Mouse (Mus musculus) embryonic facial prominence, embryonic 13.5 days (tissue): ENCODE results near the gene Srgap2. TPM values are rescaled to one million over a fixed set of nuclear protein-coding genes. Genes with fewer than 3 reads are reported as not detected.

Experiments used
- ATAC-seq: fragments of 200-750 bp; cut with Nextera tagmentation; 2 replicates; pipeline ENCODE4 v1.8.0; 2017; ENCODE audit warnings: low read depth; ENCODE audit not compliant: insufficient number of reproducible peaks, insufficient read depth, low FRiP score, low TSS enrichment
- H3K27ac ChIP-seq: fragments of 300-500 bp; sonication (generic); 2 replicates; pipeline ENCODE4 v1.5.1; 2015; ENCODE audit warnings: moderate library complexity, mild to moderate bottlenecking, inconsistent platforms
- H3K27me3 ChIP-seq: fragments of 300-500 bp; sonication (generic); 2 replicates; pipeline ENCODE4 v1.6.1; 2015; ENCODE audit warnings: mild to moderate bottlenecking, inconsistent platforms
- H3K36me3 ChIP-seq: fragments of 300-500 bp; sonication (generic); 2 replicates; pipeline ENCODE4 v1.6.1; 2015; ENCODE audit warnings: mild to moderate bottlenecking, inconsistent platforms
- H3K4me1 ChIP-seq: fragments of 300-500 bp; sonication (generic); 2 replicates; pipeline ENCODE4 v1.6.1; 2015; ENCODE audit warnings: inconsistent platforms
- H3K4me2 ChIP-seq: fragments of 300-500 bp; sonication (generic); 2 replicates; pipeline ENCODE4 v1.6.1; 2015; ENCODE audit warnings: moderate library complexity, mild to moderate bottlenecking, inconsistent platforms
- H3K4me3 ChIP-seq: fragments of 300-500 bp; sonication (generic); 2 replicates; pipeline ENCODE4 v1.5.1; 2015; ENCODE audit warnings: mild to moderate bottlenecking, inconsistent platforms
- H3K9ac ChIP-seq: fragments of 300-500 bp; sonication (generic); 2 replicates; pipeline ENCODE4 v1.6.1; 2015; ENCODE audit warnings: mild to moderate bottlenecking, inconsistent platforms
- H3K9me3 ChIP-seq: fragments of 300-500 bp; sonication (generic); 2 replicates; pipeline ENCODE4 v1.6.1; 2016; ENCODE audit warnings: inconsistent platforms
- WGBS: fragments of 180-500 bp; shearing (Covaris S2); methylation state at CpG from one replicate; pipeline ENCODE4 v1.1.7; 2015; ENCODE audit warnings: mixed read lengths; 5-methylcytosine and 5-hydroxymethylcytosine counted together
- polyA plus RNA-seq: library from polyadenylated mRNA; unstranded; fragments of >200 nt; fragmentation: Nextera tagmentation; extraction: Ambion mirVana; gene quantifications from 2 replicates; pipeline ENCODE4 v1.2.1, GENCODE M21; 2015

Srgap2 gene
- polyA plus RNA-seq, 1 experiment from 2014 or later, result 16.6 TPM

DNA sequence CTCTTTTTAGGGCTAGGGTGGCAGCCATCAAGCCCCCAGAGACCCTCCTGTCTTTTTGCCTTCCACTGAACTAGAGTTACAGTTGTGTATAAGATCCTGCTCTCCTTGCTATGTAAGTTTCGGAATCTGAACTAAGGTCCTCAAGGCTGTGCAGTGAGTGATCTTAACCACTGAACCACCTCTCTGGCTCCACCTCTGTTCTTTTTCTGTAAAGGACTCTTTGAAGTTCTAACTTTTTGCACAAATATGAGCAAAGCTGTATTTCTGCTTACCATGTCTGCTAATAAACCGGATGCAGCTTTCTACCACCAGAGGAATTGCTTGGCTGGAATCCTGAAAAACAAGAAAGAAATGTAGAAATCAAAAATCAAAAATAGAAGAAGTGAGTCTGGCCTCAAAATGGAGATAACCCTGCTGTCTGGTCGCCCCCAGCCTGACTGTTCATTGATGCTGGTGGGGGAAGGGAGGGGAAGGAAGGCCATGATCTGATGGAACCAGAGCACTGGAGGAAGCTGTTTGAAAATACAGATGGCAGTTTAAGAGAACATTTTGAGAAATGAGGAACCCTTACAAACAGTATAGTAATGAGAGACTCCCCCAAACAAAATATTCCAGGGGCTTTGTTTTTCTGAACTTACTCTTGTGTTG lies 202.2 kb downstream of the Srgap2 start:
- Histone ChIP-seq H3K36me3 (peaks cover 39% of the 10 kb centered on the region), H3K9ac (no peak overlapping the region), H3K4me1 (no peaks in the 10 kb centered on the region), H3K4me2 (no peak overlapping the region), H3K4me3 (no peak overlapping the region), H3K9me3 (no peaks in the 10 kb centered on the region), H3K27ac (no peak overlapping the region), H3K27me3 (no peaks in the 10 kb centered on the region)
- WGBS, result 90% methylated on average over 3 of the region's 3 CpGs
- ATAC-seq, result no peak

DNA sequence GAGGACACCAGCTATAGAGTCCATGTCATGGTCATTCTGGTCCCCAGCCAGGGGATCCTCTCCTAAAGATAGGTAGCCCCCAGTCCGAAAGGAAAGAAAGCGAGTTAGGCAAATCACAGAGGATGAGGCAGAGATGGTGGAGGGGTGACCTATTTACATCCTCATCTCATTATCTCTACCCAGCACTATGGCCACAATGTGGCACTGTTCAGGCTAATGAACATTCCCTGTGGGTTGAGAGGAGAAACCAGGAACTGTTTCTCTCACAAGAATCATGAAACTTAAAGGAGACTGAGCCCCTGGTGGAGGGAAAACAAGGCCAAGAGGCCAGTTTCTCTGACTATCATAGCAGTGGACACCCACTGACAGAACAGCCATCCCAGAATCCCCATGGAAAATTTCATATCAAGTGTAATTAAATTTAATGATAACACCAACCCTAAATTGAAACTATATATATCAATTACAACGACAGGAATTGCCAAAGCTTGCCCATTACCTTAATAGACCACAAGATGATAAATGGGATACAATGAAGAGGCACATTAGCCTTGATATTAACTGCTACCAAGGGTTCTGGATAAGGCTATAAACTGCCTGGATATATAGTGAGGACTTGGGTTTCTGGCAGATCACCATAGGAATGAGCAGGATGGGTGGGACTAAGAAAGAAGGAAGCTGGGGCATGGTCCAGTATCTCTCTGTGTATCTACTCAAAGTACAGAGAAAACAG lies 207.4 kb downstream of the Srgap2 start:
- 88% methylated on average over 3 of the region's 3 CpGs for WGBS
- Histone ChIP-seq H3K4me2 (no peak overlapping the region), H3K9me3 (no peaks in the 10 kb centered on the region), H3K36me3 (peaks cover 57% of the 10 kb centered on the region), H3K4me1 (no peaks in the 10 kb centered on the region), H3K9ac (no peak overlapping the region), H3K27me3 (no peaks in the 10 kb centered on the region), H3K27ac (no peak overlapping the region), H3K4me3 (no peak overlapping the region)
- no peak for ATAC-seq

DNA sequence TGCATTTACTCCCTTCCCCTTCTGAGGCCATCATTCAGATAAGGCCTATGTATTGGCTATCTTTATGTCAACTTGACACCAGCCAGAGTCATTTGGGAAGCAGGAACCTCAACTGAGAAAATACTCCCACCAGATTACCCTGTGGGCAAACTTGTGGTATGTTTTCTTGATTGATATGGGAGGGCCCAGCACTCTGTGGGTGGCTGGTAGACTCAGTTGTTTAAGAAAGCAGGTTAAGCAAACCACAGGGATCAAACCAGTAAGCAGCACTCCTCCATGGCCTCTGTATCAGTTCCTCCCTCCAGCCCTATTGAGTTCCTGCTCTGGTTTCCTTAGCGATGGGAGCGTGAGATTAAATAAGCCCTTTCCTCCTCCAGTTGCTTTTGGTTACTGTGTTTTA lies 208.8 kb downstream of the Srgap2 start:
- no peak for ATAC-seq
- Histone ChIP-seq H3K9me3 (no peaks in the 10 kb centered on the region), H3K4me1 (no peaks in the 10 kb centered on the region), H3K27me3 (no peaks in the 10 kb centered on the region), H3K4me2 (no peak overlapping the region), H3K27ac (no peak overlapping the region), H3K4me3 (no peak overlapping the region), H3K36me3 (peaks cover 61% of the 10 kb centered on the region), H3K9ac (no peak overlapping the region)
- WGBS, result 78% methylated on average over 2 of the region's 2 CpGs

DNA sequence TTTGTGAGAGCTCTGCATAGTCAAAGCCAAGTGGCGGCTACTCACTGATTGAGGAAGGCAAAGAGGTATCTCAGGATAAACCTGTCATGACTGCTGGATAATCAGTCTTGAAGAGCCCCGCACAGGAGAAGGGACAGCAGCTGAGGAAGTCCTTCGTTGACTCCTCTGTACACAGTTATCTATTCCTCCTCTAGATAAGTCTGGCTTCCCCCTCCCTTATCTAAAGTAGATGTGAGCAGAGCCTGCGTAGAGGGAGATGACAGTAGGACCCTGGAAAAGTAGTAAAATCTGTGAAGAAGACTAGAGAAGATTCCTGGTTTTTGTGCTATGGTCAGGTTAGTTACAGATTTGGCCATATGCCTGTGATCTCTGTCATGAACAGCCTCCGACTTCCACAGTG lies 209.5 kb downstream of the Srgap2 start:
- Histone ChIP-seq H3K4me3 (no peak overlapping the region), H3K4me2 (no peak overlapping the region), H3K27ac (no peak overlapping the region), H3K27me3 (no peaks in the 10 kb centered on the region), H3K9ac (no peak overlapping the region), H3K4me1 (no peaks in the 10 kb centered on the region), H3K36me3 (peaks cover 68% of the 10 kb centered on the region), H3K9me3 (no peaks in the 10 kb centered on the region)
- 93% methylated on average over 5 of the region's 5 CpGs for WGBS
- ATAC-seq, result no peak

DNA sequence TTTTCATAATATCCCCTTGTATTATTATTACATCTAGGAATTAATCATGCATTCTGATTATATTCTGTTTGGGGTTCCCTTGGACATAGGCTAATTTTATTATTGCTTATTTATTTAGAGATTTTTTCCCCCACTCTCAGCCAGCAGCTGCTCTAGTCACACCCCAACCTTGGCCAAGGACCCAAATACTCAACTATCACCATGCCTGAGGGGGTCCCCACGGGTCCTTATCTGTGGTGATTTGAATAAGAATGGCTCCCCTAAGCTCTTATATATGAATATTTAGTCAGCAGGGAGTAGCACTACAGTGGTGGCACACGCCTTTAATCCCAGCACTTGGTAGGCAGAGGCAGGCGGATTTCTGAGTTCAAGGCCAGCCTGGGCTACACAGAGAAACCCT lies 215.9 kb downstream of the Srgap2 start:
- no peak for ATAC-seq
- no peak overlapping the region for H3K4me3 ChIP-seq
- H3K4me1 ChIP-seq, result peaks cover 3% of the 10 kb centered on the region; the same call in 1 of the 2 replicates
- H3K27me3 ChIP-seq, result no peaks in the 10 kb centered on the region
- H3K4me2 ChIP-seq, result no peak overlapping the region
- H3K36me3 ChIP-seq, result peaks cover 61% of the 10 kb centered on the region
- H3K9ac ChIP-seq, result no peak overlapping the region
- no peaks in the 10 kb centered on the region for H3K9me3 ChIP-seq
- H3K27ac ChIP-seq, result no peak overlapping the region
- 94% methylated on average over 3 of the region's 3 CpGs for WGBS

DNA sequence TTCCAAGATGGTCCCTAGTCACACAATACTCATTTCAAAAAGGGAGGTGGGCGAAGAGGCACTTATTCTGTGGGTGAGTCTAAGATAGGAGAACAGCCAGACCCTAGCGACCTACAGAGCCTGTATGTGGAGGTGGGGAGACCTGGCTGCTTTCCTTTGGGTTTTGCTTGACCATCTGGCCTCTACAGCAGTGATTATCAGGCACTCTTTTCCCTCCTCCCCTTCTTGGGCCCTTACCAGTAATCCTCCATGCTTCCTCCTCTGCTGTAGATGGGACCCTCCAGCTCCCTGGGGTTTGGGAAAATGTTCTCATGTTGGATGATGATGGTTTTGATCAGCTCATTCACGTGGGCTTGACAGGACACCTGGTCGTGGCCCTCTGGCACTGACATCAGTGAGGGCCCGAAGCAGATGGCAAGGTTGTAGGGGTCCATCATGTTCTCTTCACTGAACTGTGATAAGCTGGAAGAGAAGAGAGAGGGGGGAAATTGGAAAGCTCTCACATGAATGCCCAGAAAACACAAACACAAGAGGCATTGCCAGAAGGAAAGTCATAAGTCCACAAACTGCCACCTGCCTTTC lies 216.8 kb downstream of the Srgap2 start:
- Histone ChIP-seq H3K9ac (no peak overlapping the region), H3K27ac (no peak overlapping the region), H3K27me3 (no peaks in the 10 kb centered on the region), H3K36me3 (peaks cover 51% of the 10 kb centered on the region), H3K9me3 (no peaks in the 10 kb centered on the region), H3K4me2 (no peak overlapping the region), H3K4me3 (no peak overlapping the region), H3K4me1 (peaks cover 3% of the 10 kb centered on the region; the same call in 1 of the 2 replicates)
- WGBS, result 87% methylated on average over 5 of the region's 5 CpGs
- ATAC-seq, result no peak

DNA sequence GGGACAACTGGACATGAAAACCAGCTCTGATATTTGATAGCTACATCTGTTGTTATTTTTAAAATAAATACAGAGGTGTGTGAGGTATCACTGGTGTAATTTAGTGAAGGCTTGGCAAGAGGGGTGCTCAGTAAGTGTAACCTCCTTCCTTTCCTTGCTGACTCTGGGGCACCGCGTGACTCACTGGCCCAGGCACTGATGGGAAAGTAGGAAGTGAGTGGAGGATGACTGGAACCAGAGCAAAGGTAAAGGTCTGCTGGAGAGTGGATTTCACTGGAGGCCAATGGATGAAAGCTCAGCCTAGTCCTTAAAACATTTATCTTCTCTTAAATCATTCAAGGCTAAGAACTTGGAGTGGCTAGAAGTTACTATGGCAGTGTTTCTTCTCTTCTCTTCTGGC lies 226.4 kb downstream of the Srgap2 start:
- H3K36me3 ChIP-seq, result peaks cover 51% of the 10 kb centered on the region
- H3K9me3 ChIP-seq, result no peaks in the 10 kb centered on the region
- ATAC-seq, result no peak
- 100% methylated on average over 2 of the region's 2 CpGs for WGBS
- no peak overlapping the region for H3K4me2 ChIP-seq
- no peak overlapping the region for H3K27ac ChIP-seq
- H3K4me3 ChIP-seq, result no peak overlapping the region
- no peak overlapping the region for H3K9ac ChIP-seq
- no peaks in the 10 kb centered on the region for H3K4me1 ChIP-seq
- H3K27me3 ChIP-seq, result no peaks in the 10 kb centered on the region

DNA sequence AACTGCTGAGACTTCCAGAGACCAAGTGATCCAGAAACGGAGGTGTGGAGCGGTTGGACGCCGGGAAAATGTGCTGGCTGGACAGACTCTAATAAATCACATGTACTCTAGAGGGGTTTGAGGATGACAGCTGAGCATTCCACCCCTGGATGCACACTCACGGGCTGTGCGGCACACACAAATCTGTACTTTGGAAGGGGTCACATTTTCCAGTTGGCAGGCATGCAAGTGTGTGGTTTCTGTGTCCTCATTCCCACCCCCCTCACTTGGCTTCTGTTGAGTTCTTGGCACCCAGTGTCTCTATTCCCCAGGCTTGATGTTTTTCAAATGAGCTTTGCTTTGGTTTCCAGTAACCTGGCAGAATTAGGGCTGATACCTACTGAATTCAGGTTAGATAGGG lies 227.4 kb downstream of the Srgap2 start:
- no peak for ATAC-seq
- no peaks in the 10 kb centered on the region for H3K27me3 ChIP-seq
- 90% methylated on average over 6 of the region's 6 CpGs for WGBS
- 0 out of 2 replicates have a peak, but pooled peaks cover 2% of the 10 kb centered on the region for H3K4me1 ChIP-seq
- H3K27ac ChIP-seq, result no peak overlapping the region
- H3K9ac ChIP-seq, result no peak overlapping the region
- no peak overlapping the region for H3K4me2 ChIP-seq
- no peak overlapping the region for H3K4me3 ChIP-seq
- H3K36me3 ChIP-seq, result peaks cover 59% of the 10 kb centered on the region
- H3K9me3 ChIP-seq, result no peaks in the 10 kb centered on the region

DNA sequence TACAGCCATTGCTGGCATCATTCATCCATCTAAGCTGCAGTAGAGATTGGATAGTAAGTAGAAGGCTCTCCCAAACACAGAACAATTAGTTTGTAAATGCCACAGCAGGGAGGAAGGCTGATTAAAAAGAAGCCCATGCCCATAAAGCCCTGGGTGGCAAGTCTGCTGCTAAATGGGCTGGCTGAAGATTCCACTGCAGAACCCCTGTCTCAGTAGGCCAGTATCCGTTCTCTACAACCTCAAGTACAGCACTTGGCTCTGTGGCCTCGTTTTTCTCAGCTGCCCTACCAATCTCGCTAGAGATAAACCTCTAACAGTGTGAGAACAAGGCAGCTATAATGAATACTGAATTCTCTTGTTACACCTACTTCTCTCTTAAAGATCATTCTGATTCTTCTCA lies 227.9 kb downstream of the Srgap2 start:
- Histone ChIP-seq H3K4me3 (no peak overlapping the region), H3K27me3 (no peaks in the 10 kb centered on the region), H3K9ac (no peak overlapping the region), H3K4me1 (0 out of 2 replicates have a peak, but pooled peaks cover 2% of the 10 kb centered on the region), H3K4me2 (no peak overlapping the region), H3K9me3 (no peaks in the 10 kb centered on the region), H3K36me3 (peaks cover 64% of the 10 kb centered on the region), H3K27ac (no peak overlapping the region)
- WGBS, result 69% methylated on average over 3 of the region's 3 CpGs
- ATAC-seq, result no peak

DNA sequence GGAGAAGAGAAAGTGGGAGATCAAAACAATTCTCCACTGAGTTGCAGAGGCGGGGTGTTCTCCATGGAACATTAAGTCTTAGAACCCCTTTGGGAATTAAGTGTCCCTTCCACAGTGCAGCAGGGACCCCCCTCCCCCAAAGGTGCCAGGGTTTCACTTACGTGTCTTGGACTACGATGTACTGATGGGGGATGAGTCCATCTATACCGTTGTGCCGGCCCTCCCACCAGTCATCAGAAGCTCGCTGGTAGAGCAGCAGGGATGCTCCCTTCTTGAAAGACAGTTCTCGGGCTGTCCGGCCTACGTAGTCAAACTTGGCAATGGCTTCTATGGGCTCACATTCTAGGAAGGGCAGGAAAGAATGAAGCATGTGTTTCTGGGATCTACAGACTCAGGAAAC lies 229.0 kb downstream of the Srgap2 start:
- no peaks in the 10 kb centered on the region for H3K9me3 ChIP-seq
- H3K36me3 ChIP-seq, result peaks cover 72% of the 10 kb centered on the region
- H3K9ac ChIP-seq, result no peak overlapping the region
- no peak overlapping the region for H3K4me3 ChIP-seq
- no peak overlapping the region for H3K4me2 ChIP-seq
- no peaks in the 10 kb centered on the region for H3K27me3 ChIP-seq
- no peak overlapping the region for H3K27ac ChIP-seq
- 0 out of 2 replicates have a peak, but pooled peaks cover 2% of the 10 kb centered on the region for H3K4me1 ChIP-seq
- 95% methylated on average over 9 of the region's 9 CpGs for WGBS
- ATAC-seq, result no peak

DNA sequence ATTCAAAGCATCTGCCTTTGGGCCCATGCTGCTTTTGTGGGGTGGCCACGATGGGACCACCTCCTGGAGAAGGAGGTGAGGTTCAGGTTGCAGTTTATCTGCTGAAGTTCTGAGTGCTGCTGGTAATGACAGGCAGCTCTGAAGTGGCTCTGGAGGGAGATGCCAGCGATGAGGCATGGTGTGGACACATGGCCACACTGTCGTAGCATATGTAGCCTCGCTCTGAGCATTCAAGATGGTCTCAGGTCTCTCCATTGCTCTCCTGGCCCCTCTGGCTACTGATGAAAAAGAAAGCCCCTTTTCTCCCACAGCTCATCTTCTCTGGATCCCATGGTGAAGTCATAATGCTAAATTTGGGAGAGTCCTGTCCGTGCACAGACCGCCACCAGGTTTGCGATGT lies 230.4 kb downstream of the Srgap2 start:
- Histone ChIP-seq H3K27ac (no peak overlapping the region), H3K36me3 (peaks cover 84% of the 10 kb centered on the region), H3K9ac (no peak overlapping the region), H3K4me1 (0 out of 2 replicates have a peak, but pooled peaks cover 2% of the 10 kb centered on the region), H3K27me3 (no peaks in the 10 kb centered on the region), H3K4me2 (no peak overlapping the region), H3K9me3 (no peaks in the 10 kb centered on the region), H3K4me3 (no peak overlapping the region)
- 90% methylated on average over 7 of the region's 7 CpGs for WGBS
- no peak for ATAC-seq

DNA sequence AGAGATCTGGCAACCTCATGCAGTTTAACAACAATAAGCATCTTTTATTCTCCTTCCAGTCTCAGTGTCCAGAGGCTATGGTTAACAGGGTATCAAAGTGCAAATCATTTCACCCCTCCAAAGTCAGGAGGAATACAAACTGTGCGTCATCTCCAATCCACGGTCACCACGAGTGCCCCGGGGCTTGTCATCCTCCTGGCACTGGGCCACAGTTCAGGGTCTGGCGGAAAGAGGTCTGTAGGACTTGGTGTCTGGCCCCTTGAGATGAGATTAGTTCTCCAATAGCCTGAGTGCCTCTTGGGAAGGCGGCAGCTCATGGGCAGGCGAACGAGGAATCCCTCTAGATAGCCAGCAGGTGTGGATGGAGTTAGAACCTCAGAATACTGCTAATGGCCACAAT lies 232.0 kb downstream of the Srgap2 start:
- no peak overlapping the region for H3K4me2 ChIP-seq
- H3K9ac ChIP-seq, result no peak overlapping the region
- H3K9me3 ChIP-seq, result no peaks in the 10 kb centered on the region
- H3K36me3 ChIP-seq, result peaks cover 80% of the 10 kb centered on the region
- no peaks in the 10 kb centered on the region for H3K27me3 ChIP-seq
- 0 out of 2 replicates have a peak, but pooled peaks cover 2% of the 10 kb centered on the region for H3K4me1 ChIP-seq
- H3K4me3 ChIP-seq, result no peak overlapping the region
- H3K27ac ChIP-seq, result no peak overlapping the region
- 85% methylated on average over 8 of the region's 8 CpGs for WGBS
- ATAC-seq, result no peak
